Mouse (Mus musculus) CD8-positive naive resting alpha-beta T cell, adult 57 days (primary cell): ENCODE data around the gene Akap6. TPM values are rescaled to one million over a fixed set of nuclear protein-coding genes. Genes with fewer than 3 reads are reported as not detected.

Experiments used
- total RNA-seq: library from RNA; stranded (reverse); gene quantifications from one replicate; pipeline ENCODE4 v1.2.4, GENCODE M21; 2023

Gene Akap6
- not detected for total RNA-seq

DNA sequence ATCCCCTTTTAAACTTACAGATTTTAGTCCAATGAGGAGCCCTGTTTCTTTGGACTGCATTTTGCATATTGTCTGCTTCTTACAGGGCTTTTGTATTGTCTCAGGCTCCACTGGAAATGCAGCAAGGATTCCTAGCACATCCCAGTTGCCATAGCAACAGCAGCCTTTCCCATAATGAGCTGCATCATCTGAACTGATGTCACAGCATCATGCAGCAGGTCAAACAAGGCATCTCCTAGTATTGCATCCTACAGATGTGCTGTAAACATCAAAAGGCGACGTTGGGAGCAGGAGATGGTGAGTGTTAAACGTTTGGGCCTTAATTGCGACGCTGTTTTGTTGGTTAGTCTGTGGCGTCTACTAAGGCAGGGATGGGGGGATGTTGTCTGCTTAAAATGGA is at the start of gene Akap6:
Akap6 (plus strand) TSS at position 238 of the 400 bp plus-strand sequence.

Other genes starting within 250 kb of the Akap6 start
- gene Arhgap5, start 195.4 kb upstream of the Akap6 start, total RNA-seq: 23.9 TPM